Mouse (Mus musculus): ENCODE measurements around the gene 2700081O15Rik.

The 2700081O15Rik gene

GRCm38 (mm10) chr19:7420841-7421601 is 3.6 kb downstream of the 2700081O15Rik start:
- no peak for DNase-seq (ENCODE audit: low spot score)

GRCm38 (mm10) chr19:7421602-7422591 is 4.5 kb downstream of the 2700081O15Rik start:
- DNase-seq (ENCODE audit: low spot score), result no peak

GRCm38 (mm10) chr19:7422656-7423027 is 5.2 kb downstream of the 2700081O15Rik start:
- no peak for DNase-seq (ENCODE audit: low spot score)

- DNase-seq (ENCODE audit: low spot score), result no peak
These were observed 5.7 kb downstream of the 2700081O15Rik start for GRCm38 (mm10) chr19:7423028-7423655.

- DNase-seq (ENCODE audit: low spot score), result no peak
These were observed 6.2 kb downstream of the 2700081O15Rik start for GRCm38 (mm10) chr19:7423656-7424030.

GRCm38 (mm10) chr19:7424131-7424530 is 6.7 kb downstream of the 2700081O15Rik start:
- no peak for DNase-seq (ENCODE audit: low spot score)

- no peak for DNase-seq (ENCODE audit: low spot score)
These were observed 7.4 kb downstream of the 2700081O15Rik start for GRCm38 (mm10) chr19:7424590-7425397.

- no peak for DNase-seq (ENCODE audit: low spot score)
These were observed 8.0 kb downstream of the 2700081O15Rik start for GRCm38 (mm10) chr19:7425398-7425775.

GRCm38 (mm10) chr19:7434887-7435286 is 17.5 kb downstream of the 2700081O15Rik start:
- no peak for DNase-seq (ENCODE audit: low spot score)

GRCm38 (mm10) chr19:7436061-7436970 is 18.9 kb downstream of the 2700081O15Rik start:
- DNase-seq (ENCODE audit: low spot score), result no peak

GRCm38 (mm10) chr19:7438295-7438694 is 20.9 kb downstream of the 2700081O15Rik start:
- DNase-seq (ENCODE audit: low spot score), result no peak

- no peak for DNase-seq (ENCODE audit: low spot score)
These were observed 24.1 kb downstream of the 2700081O15Rik start for GRCm38 (mm10) chr19:7441493-7441892.

GRCm38 (mm10) chr19:7445105-7445504 is 27.7 kb downstream of the 2700081O15Rik start:
- DNase-seq (ENCODE audit: low spot score), result no peak

GRCm38 (mm10) chr19:7445596-7445995 is 28.2 kb downstream of the 2700081O15Rik start:
- no peak for DNase-seq (ENCODE audit: low spot score)

GRCm38 (mm10) chr19:7456803-7457202 is 39.4 kb downstream of the 2700081O15Rik start:
- no peak for DNase-seq (ENCODE audit: low spot score)

- DNase-seq (ENCODE audit: low spot score), result no peak
These were observed 41.5 kb downstream of the 2700081O15Rik start for GRCm38 (mm10) chr19:7458901-7459300.

GRCm38 (mm10) chr19:7459370-7459769 is 41.9 kb downstream of the 2700081O15Rik start:
- no peak for DNase-seq (ENCODE audit: low spot score)

GRCm38 (mm10) chr19:7467915-7468314 is 50.5 kb downstream of the 2700081O15Rik start:
- DNase-seq (ENCODE audit: low spot score), result no peak

- DNase-seq (ENCODE audit: low spot score), result no peak
These were observed 53.2 kb downstream of the 2700081O15Rik start for GRCm38 (mm10) chr19:7470643-7471042.
